Mouse (Mus musculus): ENCODE data around the gene Zfp184. TPM values are rescaled to one million over a fixed set of nuclear protein-coding genes. Genes with fewer than 3 reads are reported as not detected.

Gene Zfp184
- total and polyA plus RNA-seq, 2 experiments from 2014 or later, result 15.3 to 21.6 TPM

DNA sequence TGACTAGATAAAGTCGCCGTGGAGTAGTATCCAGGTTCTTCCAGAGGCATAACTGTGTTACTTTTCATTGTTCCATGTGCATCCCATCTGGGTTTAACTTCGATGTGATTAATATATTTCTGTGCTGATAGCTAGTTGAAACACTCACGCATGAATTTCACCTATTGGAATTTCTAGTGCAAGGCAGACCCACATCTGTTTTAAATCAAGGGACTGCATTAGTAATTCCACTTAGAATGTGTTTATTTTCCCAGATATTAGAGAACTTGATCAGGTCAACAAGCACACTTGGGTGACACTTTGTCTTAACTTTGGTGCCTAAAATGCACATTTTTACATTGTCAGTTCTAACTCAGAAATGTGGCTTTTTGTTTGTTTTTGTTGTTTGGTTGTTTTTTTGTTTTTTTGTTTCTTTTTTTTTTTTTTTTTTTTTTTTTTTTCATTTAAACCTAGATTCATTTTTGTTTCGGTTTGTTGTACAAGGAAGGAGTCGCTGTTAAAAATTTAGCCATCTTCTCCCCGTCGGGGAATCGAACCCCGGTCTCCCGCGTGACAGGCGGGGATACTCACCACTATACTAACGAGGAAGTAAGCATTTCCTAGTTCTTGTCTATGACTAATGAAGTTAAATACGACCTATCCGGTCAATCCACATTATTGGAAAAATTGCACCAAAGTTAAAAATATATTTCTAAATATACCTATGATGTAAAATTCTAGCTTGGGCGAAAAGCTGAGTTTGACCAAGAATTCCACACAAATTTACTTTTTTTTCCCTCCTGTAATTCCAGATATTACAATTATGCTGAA is 9.7 kb upstream of the Zfp184 start:
- Histone ChIP-seq H3K4me2 (ENCODE audit: low read depth) (no peak overlapping the region), H3K36me3 (ENCODE audit: insufficient read depth) (no peaks in the 10 kb centered on the region), H3K9ac (no peak overlapping the region), H3K4me3 (ENCODE audit: low read depth, low read length) (no peak overlapping the region), H3K27ac (ENCODE audit: low read depth, low read length) (no peak overlapping the region), H3K27me3 (ENCODE audit: insufficient read depth, low read length) (no peaks in the 10 kb centered on the region), H3K4me1 (ENCODE audit: insufficient read depth) (no peaks in the 10 kb centered on the region), H3K9me3 (ENCODE audit: low read length) (no peaks in the 10 kb centered on the region)
- DNase-seq (peak; percentile 72), ATAC-seq (peak; percentile 50; the same call in 1 of the 2 replicates)
- 16% methylated on average over 17 of the region's 17 CpGs for WGBS
- no peak for TF ChIP-seq CTCF (IDR thresholded peaks at IDR 0.05; ENCODE audit: low read depth)

- DNase-seq (no peak), ATAC-seq (no peak)
- no peaks in the 10 kb centered on the region for H3K4me1 ChIP-seq (ENCODE audit: insufficient read depth)
- no peak overlapping the region for H3K27ac ChIP-seq (ENCODE audit: low read depth, low read length)
- 7% methylated on average over 7 of the region's 7 CpGs for WGBS
- H3K9ac ChIP-seq, result no peak overlapping the region
- no peaks in the 10 kb centered on the region for H3K27me3 ChIP-seq (ENCODE audit: insufficient read depth, low read length)
- no peaks in the 10 kb centered on the region for H3K36me3 ChIP-seq (ENCODE audit: insufficient read depth)
- no peak for TF ChIP-seq CTCF (IDR thresholded peaks at IDR 0.05; ENCODE audit: low read depth)
- H3K4me2 ChIP-seq (ENCODE audit: low read depth), result peak overlapping the region; percentile 11
- H3K4me3 ChIP-seq (ENCODE audit: low read depth, low read length), result 0 out of 2 replicates have a peak overlapping the region, but pooled peaks have one; percentile 5
- H3K9me3 ChIP-seq (ENCODE audit: low read length), result no peaks in the 10 kb centered on the region
Measured at GRCm38 (mm10) chr13:21935833-21936232, 9.1 kb upstream of the Zfp184 start.

DNA sequence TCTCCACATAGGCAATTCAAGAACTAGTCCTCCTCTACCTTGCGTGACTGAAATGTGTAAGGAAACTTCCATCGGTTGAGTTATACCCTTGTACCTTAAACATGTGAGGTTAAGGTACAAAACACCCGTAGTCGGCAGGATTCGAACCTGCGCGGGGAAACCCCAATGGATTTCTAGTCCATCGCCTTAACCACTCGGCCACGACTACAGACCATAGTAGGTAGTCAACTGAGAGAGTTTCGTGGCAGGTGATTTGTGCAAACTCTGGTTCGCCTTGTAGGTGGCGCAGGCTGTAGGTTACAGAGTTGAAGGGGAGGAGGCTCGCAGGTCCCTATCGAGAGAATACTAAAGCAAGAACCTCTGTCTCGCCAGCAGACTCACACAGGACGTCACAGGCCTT is 7.9 kb upstream of the Zfp184 start:
- 0 out of 2 replicates have a peak overlapping the region, but pooled peaks have one; percentile 8 for H3K4me2 ChIP-seq (ENCODE audit: low read depth)
- H3K9me3 ChIP-seq (ENCODE audit: low read length), result no peaks in the 10 kb centered on the region
- 4% methylated on average over 17 of the region's 17 CpGs for WGBS
- H3K4me3 ChIP-seq (ENCODE audit: low read depth, low read length), result no peak overlapping the region
- no peak for TF ChIP-seq CTCF (IDR thresholded peaks at IDR 0.05; ENCODE audit: low read depth)
- DNase-seq (no peak), ATAC-seq (no peak)
- no peak overlapping the region for H3K9ac ChIP-seq
- H3K27me3 ChIP-seq (ENCODE audit: insufficient read depth, low read length), result no peaks in the 10 kb centered on the region
- H3K36me3 ChIP-seq (ENCODE audit: insufficient read depth), result no peaks in the 10 kb centered on the region
- H3K27ac ChIP-seq (ENCODE audit: low read depth, low read length), result no peak overlapping the region
- H3K4me1 ChIP-seq (ENCODE audit: insufficient read depth), result no peaks in the 10 kb centered on the region

DNA sequence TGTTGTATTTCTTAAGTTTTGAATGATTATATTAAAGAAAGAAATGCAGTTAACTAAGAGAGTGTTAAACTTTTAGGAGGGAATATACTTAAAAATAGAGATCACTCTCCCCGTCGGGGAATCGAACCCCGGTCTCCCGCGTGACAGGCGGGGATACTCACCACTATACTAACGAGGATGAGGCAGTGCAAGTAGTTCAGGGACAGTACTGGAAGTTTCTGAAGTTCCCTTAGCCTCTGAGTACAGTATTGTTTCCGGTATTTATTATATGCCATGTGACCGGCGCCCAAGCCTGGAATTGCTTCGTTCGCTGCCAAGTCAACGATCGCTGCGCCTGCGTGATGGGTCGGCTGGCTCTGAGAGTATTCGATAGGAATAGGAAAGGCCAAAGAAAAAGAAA is 4.7 kb upstream of the Zfp184 start:
- no peak overlapping the region for H3K27ac ChIP-seq (ENCODE audit: low read depth, low read length)
- under 1% methylated on average over 19 of the region's 19 CpGs for whole genome bisulfite sequencing
- no peaks in the 10 kb centered on the region for H3K4me1 ChIP-seq (ENCODE audit: insufficient read depth)
- H3K9me3 ChIP-seq (ENCODE audit: low read length), result no peaks in the 10 kb centered on the region
- peak overlapping the region; percentile 65 for H3K9ac ChIP-seq
- peak overlapping the region; percentile 59 for H3K4me2 ChIP-seq (ENCODE audit: low read depth)
- no peaks in the 10 kb centered on the region for H3K36me3 ChIP-seq (ENCODE audit: insufficient read depth)
- H3K4me3 ChIP-seq (ENCODE audit: low read depth, low read length), result peak overlapping the region; percentile 56
- DNase-seq (peak; percentile 96), ATAC-seq (peak; percentile 77)
- no peak for TF ChIP-seq CTCF (IDR thresholded peaks at IDR 0.05; ENCODE audit: low read depth)
- no peaks in the 10 kb centered on the region for H3K27me3 ChIP-seq (ENCODE audit: insufficient read depth, low read length)

- Histone ChIP-seq H3K36me3 (ENCODE audit: insufficient read depth) (no peaks in the 10 kb centered on the region), H3K4me3 (ENCODE audit: low read depth, low read length) (peak overlapping the region; percentile 56), H3K4me1 (ENCODE audit: insufficient read depth) (no peaks in the 10 kb centered on the region), H3K9ac (peak overlapping the region; percentile 65), H3K27ac (ENCODE audit: low read depth, low read length) (peak overlapping the region; percentile 73), H3K27me3 (ENCODE audit: insufficient read depth, low read length) (no peaks in the 10 kb centered on the region), H3K9me3 (ENCODE audit: low read length) (no peaks in the 10 kb centered on the region), H3K4me2 (ENCODE audit: low read depth) (peak overlapping the region; percentile 59)
- peak; percentile 86 for DNase-seq
- 0% methylated on average over 16 of the region's 16 CpGs for WGBS
- peak; percentile 42; the same call in 1 of the 2 replicates for ATAC-seq
- no peak for TF ChIP-seq CTCF (IDR thresholded peaks at IDR 0.05; ENCODE audit: low read depth)
Measured at GRCm38 (mm10) chr13:21940811-21941321, 4.0 kb upstream of the Zfp184 start.

- Histone ChIP-seq H3K9ac (no peak overlapping the region), H3K4me2 (ENCODE audit: low read depth) (no peak overlapping the region), H3K27ac (ENCODE audit: low read depth, low read length) (no peak overlapping the region), H3K27me3 (ENCODE audit: insufficient read depth, low read length) (no peaks in the 10 kb centered on the region), H3K9me3 (ENCODE audit: low read length) (no peaks in the 10 kb centered on the region), H3K4me1 (ENCODE audit: insufficient read depth) (no peaks in the 10 kb centered on the region), H3K36me3 (ENCODE audit: insufficient read depth) (no peaks in the 10 kb centered on the region), H3K4me3 (ENCODE audit: low read depth, low read length) (no peak overlapping the region)
- DNase-seq (no peak), ATAC-seq (no peak)
- no peak for TF ChIP-seq CTCF (IDR thresholded peaks at IDR 0.05; ENCODE audit: low read depth)
- WGBS, result 85% methylated on average over 1 of the region's 1 CpGs
Measured at GRCm38 (mm10) chr13:21943644-21944043, 1.2 kb upstream of the Zfp184 start.

GRCm38 (mm10) chr13:21944592-21944925 is 335 bp upstream of the Zfp184 start:
- WGBS, result 2% methylated on average over 7 of the region's 7 CpGs
- peak; percentile 53 for ATAC-seq
- H3K27me3 ChIP-seq (ENCODE audit: insufficient read depth, low read length), result no peaks in the 10 kb centered on the region
- H3K4me1 ChIP-seq (ENCODE audit: insufficient read depth), result no peaks in the 10 kb centered on the region
- peak overlapping the region; percentile 79 for H3K27ac ChIP-seq (ENCODE audit: low read depth, low read length)
- peak overlapping the region; percentile 89 for H3K4me3 ChIP-seq (ENCODE audit: low read depth, low read length)
- peaks cover 8% of the 10 kb centered on the region for H3K36me3 ChIP-seq (ENCODE audit: insufficient read depth)
- no peak for TF ChIP-seq CTCF (IDR thresholded peaks at IDR 0.05; ENCODE audit: low read depth)
- peak overlapping the region; percentile 79 for H3K4me2 ChIP-seq (ENCODE audit: low read depth)
- H3K9ac ChIP-seq, result peak overlapping the region; percentile 92
- no peak for DNase-seq
- H3K9me3 ChIP-seq (ENCODE audit: low read length), result no peaks in the 10 kb centered on the region
